Mouse (Mus musculus) heart, postnatal 0 days (tissue): ENCODE measurements around the gene Engase.

ENCODE experiments used
- CTCF ChIP-seq: IDR thresholded peaks from 2 replicates; pipeline ENCODE4 v1.5.1; 2016; ENCODE audit warnings: antibody characterized with exemption, control low read depth, low read depth
- EP300 ChIP-seq: IDR thresholded peaks from 2 replicates; pipeline ENCODE4 v1.6.1; 2016; ENCODE audit warnings: antibody characterized with exemption, low read depth

DNA sequence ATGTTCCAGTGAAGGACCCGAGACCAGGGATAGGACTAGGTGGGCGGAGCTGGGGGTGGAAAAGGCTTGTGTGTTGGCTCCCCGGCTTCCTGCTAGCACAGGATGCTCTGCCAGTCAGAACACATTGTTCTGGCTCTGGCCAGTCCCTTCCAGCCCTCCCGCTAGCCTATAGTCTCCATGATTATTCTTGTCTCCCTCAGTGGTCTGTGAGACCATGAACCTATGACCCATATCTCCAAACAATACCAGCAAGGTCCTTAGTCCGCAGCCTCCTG is 27.5 kb downstream of the Engase start:
- TF ChIP-seq CTCF (no peak), EP300 (no peak)
